Mouse (Mus musculus) forebrain, embryonic 10.5 days (tissue): ENCODE measurements around the gene Ppid. TPM values are rescaled to one million over a fixed set of nuclear protein-coding genes. Genes with fewer than 3 reads are reported as not detected.
A peak's percentile ranks its signal among the peaks of the same experiment; 100 is the strongest.

Source experiments
- DNase-seq: peaks from one replicate; pipeline ENCODE4 v3.0.0-alpha.2; 2017; ENCODE audit warnings: low spot score; ENCODE audit errors: extremely low spot score
- H3K27ac ChIP-seq: fragments of 300-500 bp; sonication (generic); 2 replicates; pipeline ENCODE4 v1.5.1; 2016; ENCODE audit warnings: mild to moderate bottlenecking
- H3K27me3 ChIP-seq: fragments of 300-500 bp; sonication (generic); 2 replicates; pipeline ENCODE4 v1.6.1; 2016; ENCODE audit warnings: mild to moderate bottlenecking; ENCODE audit not compliant: poor library complexity, severe bottlenecking
- H3K36me3 ChIP-seq: fragments of 300-500 bp; sonication (generic); replicated peaks from 2 replicates; pipeline ENCODE4 v1.6.1; 2016; ENCODE audit warnings: mild to moderate bottlenecking, moderate library complexity
- H3K4me1 ChIP-seq: fragments of 300-500 bp; sonication (generic); 2 replicates; pipeline ENCODE4 v1.6.1; 2016
- H3K4me3 ChIP-seq: fragments of 300-500 bp; sonication (generic); 2 replicates; pipeline ENCODE4 v1.5.1; 2016; ENCODE audit warnings: mild to moderate bottlenecking, moderate library complexity
- H3K9me3 ChIP-seq: fragments of 300-500 bp; sonication (generic); 2 replicates; pipeline ENCODE4 v1.6.1; 2016; ENCODE audit warnings: mild to moderate bottlenecking, moderate library complexity
- WGBS: fragments of 180-500 bp; shearing (Covaris S2); methylation state at CpG from one replicate; pipeline ENCODE4 v1.1.7; 2016; 5-methylcytosine and 5-hydroxymethylcytosine counted together
- polyA plus RNA-seq: library from polyadenylated mRNA; unstranded; fragments of >200 nt; fragmentation: Nextera tagmentation; extraction: Ambion mirVana; gene quantifications from 2 replicates; pipeline ENCODE4 v1.2.1, GENCODE M21; 2016

Ppid gene
- polyA plus RNA-seq, result 241 and 245 TPM in 2 replicates

DNA sequence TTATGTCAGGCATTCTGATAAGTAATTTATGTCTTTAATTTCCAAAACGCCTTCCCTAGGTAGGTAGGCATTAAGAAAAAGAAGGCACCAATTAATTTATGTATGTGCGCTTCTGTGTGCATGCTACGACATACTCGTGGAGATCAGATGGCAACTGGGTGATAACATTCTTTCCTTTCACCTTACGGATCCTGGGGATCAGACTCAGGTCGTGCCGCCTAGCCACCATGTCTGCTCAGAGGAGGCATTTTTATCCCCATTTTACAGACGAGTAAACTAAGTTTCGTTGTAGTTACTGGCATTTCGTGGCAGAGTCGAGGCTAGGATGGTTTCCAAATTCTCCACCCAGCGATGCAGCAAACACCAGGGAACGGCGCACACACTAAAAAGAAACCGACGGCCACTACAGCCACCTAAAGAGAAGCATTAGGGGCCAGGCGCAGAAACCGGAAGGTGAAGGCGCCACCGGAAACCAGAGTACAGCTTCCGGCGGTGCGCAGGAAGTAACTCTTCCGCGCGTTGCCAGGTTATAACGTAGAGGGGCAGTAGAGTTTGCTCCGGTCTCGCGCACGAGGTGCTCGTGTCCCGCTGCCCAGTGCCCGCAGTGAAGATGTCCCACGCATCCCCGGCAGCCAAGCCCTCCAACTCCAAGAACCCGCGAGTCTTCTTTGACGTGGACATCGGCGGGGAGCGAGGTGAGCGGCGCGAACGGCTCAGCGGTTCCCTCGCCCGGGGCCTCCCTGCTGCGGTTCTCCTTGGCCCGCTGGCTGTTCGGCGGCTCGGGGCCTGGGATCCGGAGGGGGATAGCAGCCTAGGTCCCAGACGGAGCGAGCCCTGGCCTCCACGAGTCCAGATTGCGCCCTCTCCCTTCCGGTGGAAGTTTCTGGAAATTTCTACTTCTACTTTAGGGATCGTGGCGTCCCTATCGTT lies at the start of gene Ppid:
Ppid (plus strand) TSS at position 480 of the 930 bp plus-strand sequence.
- Histone ChIP-seq H3K4me3 (peak within 1 kb of the TSS; percentile 94), H3K36me3 (peaks cover 33% of the 10 kb centered on the region), H3K27me3 (no peaks in the 10 kb centered on the region), H3K9me3 (no peaks in the 10 kb centered on the region), H3K27ac (peak within 1 kb of the TSS; percentile 96), H3K4me1 (peaks cover 22% of the 10 kb centered on the region)
- DNase-seq, result peak; percentile 85
- WGBS, result 3% methylated on average over 63 of the region's 63 CpGs

DNA sequence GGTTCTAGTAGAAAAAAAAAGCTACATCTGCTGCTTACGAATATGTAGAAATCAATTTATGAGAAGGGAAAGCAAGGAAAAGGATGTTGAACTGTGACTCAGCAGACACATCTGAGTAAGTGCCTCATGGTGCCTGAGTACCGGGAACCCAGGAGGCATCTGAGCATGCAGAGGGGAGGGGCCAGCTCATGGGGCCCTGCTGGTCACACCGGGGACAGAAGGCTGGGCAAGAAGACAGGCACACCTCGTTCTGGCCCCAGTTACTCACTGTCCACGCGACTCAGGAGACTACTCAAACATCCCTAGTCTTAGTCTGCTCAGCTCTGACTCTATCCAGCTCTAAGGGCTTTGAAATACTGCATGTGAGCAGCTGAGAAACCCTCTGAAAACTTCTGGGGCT lies 48.6 kb upstream of the Ppid start:
- Histone ChIP-seq H3K27me3 (no peaks in the 10 kb centered on the region), H3K4me3 (no peak overlapping the region), H3K36me3 (peaks cover 10% of the 10 kb centered on the region), H3K9me3 (no peaks in the 10 kb centered on the region), H3K27ac (no peak overlapping the region), H3K4me1 (peaks cover 5% of the 10 kb centered on the region; the same call in 1 of the 2 replicates)
- DNase-seq, result no peak
- 47% methylated on average over 6 of the region's 6 CpGs for WGBS

DNA sequence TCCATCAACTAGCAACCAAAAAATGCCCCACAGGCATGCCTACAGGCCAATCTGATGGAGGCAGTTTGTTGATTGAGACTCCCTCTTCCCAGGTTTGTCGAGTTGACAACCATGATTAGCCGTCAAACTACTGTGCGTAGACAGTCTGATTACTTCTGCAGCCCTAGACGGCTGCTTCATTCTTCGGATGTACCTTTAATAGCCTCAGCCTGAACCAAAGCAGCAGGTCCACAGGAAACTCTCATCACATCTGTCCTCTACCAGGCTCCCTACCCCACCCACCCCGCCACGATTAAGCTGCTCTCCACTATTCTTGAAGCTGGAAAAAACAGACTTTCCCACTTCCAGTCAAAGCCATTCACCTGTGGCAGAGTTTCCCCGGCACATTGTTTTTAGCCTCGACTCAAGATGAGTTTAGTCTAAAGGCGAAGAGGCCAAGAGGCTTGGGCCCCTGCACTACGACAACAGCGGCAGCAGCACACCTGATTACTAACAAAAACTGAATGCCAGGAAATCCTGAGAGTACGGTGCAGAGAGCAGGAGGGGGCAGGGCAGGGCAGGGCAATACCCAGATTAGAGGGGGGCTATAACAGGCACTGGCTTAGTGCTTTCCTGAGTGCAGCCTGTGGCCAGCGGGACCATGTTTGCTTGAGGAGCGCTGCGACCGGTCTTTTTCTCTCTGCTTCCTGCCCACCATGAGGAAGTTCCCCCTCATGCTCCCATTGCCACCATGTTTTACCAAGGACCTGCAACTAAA lies 42.3 kb upstream of the Ppid start:
- peaks cover 5% of the 10 kb centered on the region; the same call in 1 of the 2 replicates for H3K4me1 ChIP-seq
- DNase-seq, result no peak
- no peaks in the 10 kb centered on the region for H3K27me3 ChIP-seq
- no peak overlapping the region for H3K4me3 ChIP-seq
- H3K9me3 ChIP-seq, result no peaks in the 10 kb centered on the region
- no peak overlapping the region for H3K27ac ChIP-seq
- peaks cover 10% of the 10 kb centered on the region; the same call in 1 of the 2 replicates for H3K36me3 ChIP-seq
- 85% methylated on average over 17 of the region's 17 CpGs for WGBS

DNA sequence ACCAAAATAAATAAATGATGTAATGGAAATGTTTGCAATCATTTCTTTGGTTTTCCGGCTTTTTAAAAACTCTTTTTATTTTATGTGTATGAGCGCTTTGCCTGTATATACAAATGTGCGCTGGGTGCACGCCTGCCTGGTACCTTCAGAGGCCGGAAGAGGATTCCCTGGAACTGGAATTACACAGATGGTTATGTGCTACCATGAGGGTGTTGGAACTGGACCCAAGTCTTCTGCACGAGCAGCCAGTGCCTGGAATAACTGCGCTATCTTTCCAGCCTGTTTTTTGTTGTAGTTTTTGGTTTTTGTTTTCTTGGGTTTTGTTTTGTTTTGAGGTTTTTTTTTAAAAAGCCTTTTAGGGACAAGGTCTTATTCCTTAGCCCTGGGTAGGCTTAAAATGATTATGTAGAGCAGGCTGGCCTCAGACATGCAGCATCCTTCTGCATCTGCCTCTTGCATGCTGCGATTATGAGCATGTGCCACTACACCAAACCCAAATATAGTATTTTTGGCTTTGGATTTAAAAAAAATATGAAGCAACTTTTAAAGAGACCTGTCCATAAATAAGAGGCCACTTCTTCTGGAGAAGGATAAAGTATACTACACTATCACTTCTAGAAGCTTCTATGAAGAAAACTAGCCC lies 41.3 kb upstream of the Ppid start:
- Histone ChIP-seq H3K27ac (no peak overlapping the region), H3K36me3 (0 out of 2 replicates have a peak, but pooled peaks cover 15% of the 10 kb centered on the region), H3K9me3 (no peaks in the 10 kb centered on the region), H3K27me3 (no peaks in the 10 kb centered on the region), H3K4me3 (no peak overlapping the region), H3K4me1 (peaks cover 5% of the 10 kb centered on the region; the same call in 1 of the 2 replicates)
- 93% methylated on average over 8 of the region's 8 CpGs for WGBS
- DNase-seq, result no peak

DNA sequence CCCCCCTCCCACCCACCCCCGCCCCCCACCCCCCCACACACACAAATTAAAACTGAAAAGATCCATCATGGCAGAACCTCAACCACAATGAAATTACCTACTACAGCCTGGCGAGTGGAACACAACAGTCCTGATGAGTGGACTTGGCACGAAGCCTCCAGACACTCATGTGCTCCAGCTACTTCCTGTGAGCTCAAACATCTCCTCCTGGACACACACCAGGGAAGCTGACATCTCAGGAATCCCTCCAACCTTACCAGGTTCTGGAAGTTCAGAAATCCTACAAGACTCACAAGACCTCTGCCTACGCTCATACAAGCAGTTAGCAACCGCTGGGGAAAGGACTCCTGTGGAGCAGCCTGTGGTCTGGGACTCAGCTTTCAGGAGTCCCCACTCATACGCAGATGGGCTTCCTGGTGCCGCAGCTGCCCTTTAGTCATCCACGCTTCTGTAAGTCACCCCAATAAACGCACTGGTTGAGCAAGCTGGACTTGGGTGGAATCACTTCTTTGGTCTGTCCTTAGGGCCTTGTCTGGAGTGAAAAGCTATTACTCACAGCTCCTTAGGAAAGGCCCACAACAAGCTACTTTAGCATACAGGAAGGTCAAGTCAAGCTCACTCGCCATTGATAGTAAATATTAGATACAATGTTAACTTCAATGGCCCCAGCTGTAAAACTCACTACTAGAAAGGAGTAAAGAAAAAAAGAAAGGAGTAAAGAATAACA lies 39.2 kb upstream of the Ppid start:
- no peak overlapping the region for H3K4me3 ChIP-seq
- H3K4me1 ChIP-seq, result peaks cover 5% of the 10 kb centered on the region; the same call in 1 of the 2 replicates
- H3K9me3 ChIP-seq, result no peaks in the 10 kb centered on the region
- no peak for DNase-seq
- 0 out of 2 replicates have a peak, but pooled peaks cover 13% of the 10 kb centered on the region for H3K36me3 ChIP-seq
- WGBS, result 82% methylated on average over 10 of the region's 10 CpGs
- H3K27ac ChIP-seq, result no peak overlapping the region
- no peaks in the 10 kb centered on the region for H3K27me3 ChIP-seq

DNA sequence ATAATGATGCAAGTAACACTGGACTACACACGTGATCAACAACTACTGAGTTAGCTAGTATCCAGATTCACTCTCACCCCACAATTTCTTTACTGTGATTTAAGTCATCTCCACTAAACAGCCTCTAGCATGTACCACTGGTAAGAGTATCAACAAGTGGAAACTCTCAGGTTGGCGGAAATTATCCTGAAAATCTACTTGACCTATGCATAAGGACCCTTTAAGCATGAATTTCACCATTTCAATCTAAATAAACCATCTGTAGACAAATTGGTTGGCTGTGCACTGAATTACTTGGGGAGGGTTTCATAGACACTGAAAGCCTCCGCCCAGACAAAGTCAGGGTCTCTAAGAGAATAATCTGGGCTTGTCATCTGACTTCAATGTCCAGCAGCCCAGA lies 37.4 kb upstream of the Ppid start:
- H3K27ac ChIP-seq, result no peak overlapping the region
- H3K27me3 ChIP-seq, result no peaks in the 10 kb centered on the region
- no peak overlapping the region for H3K4me3 ChIP-seq
- peaks cover 4% of the 10 kb centered on the region; the same call in 1 of the 2 replicates for H3K4me1 ChIP-seq
- DNase-seq, result no peak
- peaks cover 15% of the 10 kb centered on the region; the same call in 1 of the 2 replicates for H3K36me3 ChIP-seq
- no peaks in the 10 kb centered on the region for H3K9me3 ChIP-seq
- 91% methylated on average over 3 of the region's 3 CpGs for WGBS

DNA sequence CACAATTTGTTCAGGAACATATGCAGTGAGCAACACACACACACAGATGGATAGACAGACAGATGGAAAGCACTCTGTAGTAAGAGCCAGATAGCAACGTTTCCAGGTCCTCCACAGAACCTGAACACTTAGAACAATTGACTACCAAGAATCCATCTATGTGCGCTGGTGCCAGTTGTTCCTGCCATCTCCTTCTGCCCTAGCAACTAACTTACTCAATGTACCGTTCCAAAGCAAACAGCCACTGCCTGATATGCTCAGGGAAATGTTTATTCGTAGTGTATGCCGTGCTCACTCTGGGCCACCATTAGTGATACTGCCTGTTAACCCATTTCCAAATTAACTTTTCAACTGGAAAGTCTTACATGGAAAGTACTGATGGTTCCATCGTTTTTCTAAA lies 36.1 kb upstream of the Ppid start:
- no peak for DNase-seq
- WGBS, result 93% methylated on average over 6 of the region's 6 CpGs
- Histone ChIP-seq H3K27ac (no peak overlapping the region), H3K4me1 (no peaks in the 10 kb centered on the region), H3K27me3 (no peaks in the 10 kb centered on the region), H3K9me3 (no peaks in the 10 kb centered on the region), H3K36me3 (peaks cover 17% of the 10 kb centered on the region; the same call in 1 of the 2 replicates), H3K4me3 (no peak overlapping the region)

DNA sequence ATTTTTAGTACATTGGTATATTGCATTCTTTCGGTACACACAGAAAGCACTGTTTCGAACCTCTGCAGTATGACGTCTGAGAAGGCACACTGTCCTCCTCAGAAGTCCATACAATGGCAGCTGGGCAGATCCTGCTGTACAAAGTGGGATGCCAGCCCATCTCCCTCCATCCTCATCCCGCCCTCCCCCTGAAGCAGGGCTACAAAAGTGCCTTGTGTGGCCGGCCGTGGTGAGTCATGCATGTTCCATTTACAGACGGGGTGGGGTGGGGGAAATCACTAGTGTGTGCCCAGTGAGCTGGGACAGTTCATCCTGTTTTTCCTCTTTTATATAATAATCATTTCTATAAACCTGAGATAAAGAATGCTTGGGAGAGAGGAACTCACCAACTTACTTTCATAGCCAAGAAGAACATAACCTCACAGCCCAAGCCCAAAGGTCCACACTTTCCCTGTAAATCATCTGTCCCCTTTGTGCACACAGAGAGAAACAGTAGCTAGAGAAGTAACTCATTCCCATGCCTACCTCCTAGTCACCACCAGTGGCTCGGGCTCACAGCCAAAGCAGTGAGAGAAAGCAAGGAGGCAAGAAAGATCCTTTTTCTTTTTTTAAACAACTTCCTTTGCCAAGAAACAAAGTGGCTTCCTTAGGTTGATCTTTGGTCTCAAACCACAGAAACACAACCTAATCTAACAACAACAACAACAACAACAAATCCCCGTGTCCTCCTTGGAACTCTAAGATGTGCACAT lies 31.9 kb upstream of the Ppid start:
- Histone ChIP-seq H3K4me3 (no peak overlapping the region), H3K27me3 (no peaks in the 10 kb centered on the region), H3K9me3 (no peaks in the 10 kb centered on the region), H3K4me1 (peaks cover 7% of the 10 kb centered on the region), H3K36me3 (peaks cover 11% of the 10 kb centered on the region; the same call in 1 of the 2 replicates), H3K27ac (no peak overlapping the region)
- no peak for DNase-seq
- 91% methylated on average over 9 of the region's 9 CpGs for WGBS

DNA sequence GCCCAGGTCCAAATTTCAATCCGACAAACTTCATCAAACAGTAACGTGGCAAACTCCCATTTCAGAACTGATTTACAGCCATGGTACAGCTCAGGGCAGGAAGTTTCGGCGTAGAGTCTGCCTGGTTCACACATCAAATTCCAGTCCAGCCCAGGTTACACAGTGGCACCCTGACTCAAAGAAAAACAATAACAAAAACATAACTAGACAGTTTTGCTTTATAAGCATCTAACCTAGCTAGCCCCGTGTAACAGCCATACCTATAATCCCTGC lies 31.4 kb upstream of the Ppid start:
- no peak overlapping the region for H3K27ac ChIP-seq
- no peak overlapping the region for H3K4me3 ChIP-seq
- no peaks in the 10 kb centered on the region for H3K27me3 ChIP-seq
- H3K9me3 ChIP-seq, result no peaks in the 10 kb centered on the region
- peaks cover 9% of the 10 kb centered on the region; the same call in 1 of the 2 replicates for H3K36me3 ChIP-seq
- 86% methylated on average over 5 of the region's 5 CpGs for WGBS
- no peak for DNase-seq
- H3K4me1 ChIP-seq, result peaks cover 7% of the 10 kb centered on the region

DNA sequence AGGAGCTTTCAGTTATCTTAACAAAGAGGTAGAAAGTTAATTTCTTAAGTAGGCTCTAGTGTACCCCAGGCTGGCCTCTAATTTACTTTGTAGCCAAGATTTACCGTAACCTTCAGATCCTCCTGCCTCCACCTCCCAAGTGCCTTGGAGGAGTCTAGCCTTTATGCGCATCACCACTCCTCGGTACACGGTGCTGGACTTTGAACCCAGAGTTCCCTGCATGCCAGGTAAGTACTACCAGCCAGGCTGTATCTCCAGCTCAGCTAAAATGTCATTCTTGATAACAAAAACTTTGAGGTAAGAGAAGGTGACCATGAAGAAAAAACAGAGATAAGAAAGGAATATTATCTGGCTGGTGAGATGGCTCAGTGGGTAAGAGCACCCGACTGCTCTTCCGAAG lies 30.6 kb upstream of the Ppid start:
- H3K27me3 ChIP-seq, result no peaks in the 10 kb centered on the region
- WGBS, result 97% methylated on average over 6 of the region's 6 CpGs
- peaks cover 8% of the 10 kb centered on the region for H3K4me1 ChIP-seq
- peaks cover 9% of the 10 kb centered on the region; the same call in 1 of the 2 replicates for H3K36me3 ChIP-seq
- no peaks in the 10 kb centered on the region for H3K9me3 ChIP-seq
- H3K4me3 ChIP-seq, result no peak overlapping the region
- H3K27ac ChIP-seq, result no peak overlapping the region
- DNase-seq, result no peak

DNA sequence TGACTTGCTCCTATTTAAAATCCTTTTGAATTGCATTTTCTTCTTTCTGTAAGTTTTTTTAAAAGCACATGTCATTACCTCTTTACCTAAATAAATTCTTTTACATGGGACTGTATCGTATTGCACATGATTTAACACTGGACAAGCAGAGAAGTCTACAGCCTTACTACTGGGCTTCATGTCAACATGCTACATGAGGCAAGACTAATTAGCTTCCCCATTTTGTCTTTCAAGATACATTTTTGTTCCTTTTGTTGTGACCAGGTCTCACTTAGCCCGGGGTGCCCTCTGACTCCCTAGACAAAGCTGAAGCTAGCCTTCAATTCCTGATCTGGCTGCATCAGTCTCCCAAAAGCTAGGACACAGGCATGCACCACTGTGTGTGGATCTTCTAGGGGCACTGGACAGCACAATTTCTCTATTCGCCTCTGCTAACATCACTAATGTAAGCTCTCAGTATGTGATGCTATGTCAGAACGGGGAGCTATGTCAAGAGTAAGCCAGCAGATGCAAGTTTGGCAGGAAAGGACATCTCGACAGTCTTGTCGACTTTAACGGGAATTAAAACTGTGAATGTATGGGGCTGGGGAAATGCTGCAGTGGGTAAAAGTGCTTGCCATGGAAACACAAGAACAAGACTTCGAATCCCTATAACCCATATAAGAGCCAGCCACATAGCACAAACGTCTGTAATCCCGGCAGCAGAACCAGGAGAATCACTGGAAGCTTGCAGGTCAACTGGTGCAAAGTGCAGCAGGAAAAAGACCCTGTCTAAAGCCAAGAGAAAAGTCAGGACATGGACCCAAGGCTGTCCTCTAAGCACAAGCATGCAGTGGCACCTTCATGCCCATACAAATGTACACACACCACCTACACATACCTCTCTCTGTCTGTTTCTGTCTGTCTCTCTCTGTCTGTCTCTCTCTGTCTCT lies 29.1 kb upstream of the Ppid start:
- Histone ChIP-seq H3K36me3 (peaks cover 6% of the 10 kb centered on the region; the same call in 1 of the 2 replicates), H3K4me1 (peaks cover 22% of the 10 kb centered on the region), H3K27me3 (no peaks in the 10 kb centered on the region), H3K4me3 (no peak overlapping the region), H3K9me3 (no peaks in the 10 kb centered on the region), H3K27ac (no peak overlapping the region)
- no peak for DNase-seq
- WGBS, result 90% methylated on average over 10 of the region's 10 CpGs
